Mouse (Mus musculus) CH12F3 (cell line): Measurements from ENCODE around the gene Tead1.
"Not testable (repeated sequence)": the region's sequence is repeated elsewhere in the genome, so short reads cannot be mapped to it uniquely, and the experiment has no call there.

Source experiments
- in situ Hi-C: fragments of 300-500 bp; cut with MboI; formaldehyde crosslinking; loops from 2 replicates; pipeline ENCODE4 v1.14.3; 2020; ENCODE audit warnings: low sequenced_read_pairs

Gene Tead1

GRCm38 (mm10) chr7:112901710-112902109, 222.6 kb downstream of the Tead1 start:
- in situ Hi-C loops, result no loop called here

GRCm38 (mm10) chr7:112906848-112907247, 227.7 kb downstream of the Tead1 start:
- in situ Hi-C loops, result no loop called here

GRCm38 (mm10) chr7:112907468-112907867, 228.3 kb downstream of the Tead1 start:
- in situ Hi-C loops, result no loop called here

GRCm38 (mm10) chr7:112909164-112909563, 230.0 kb downstream of the Tead1 start:
- in situ Hi-C loops, result no loop called here

GRCm38 (mm10) chr7:112912969-112913368, 233.9 kb downstream of the Tead1 start:
- in situ Hi-C loops, result no loop called here

- in situ Hi-C loops, result no loop called here
Measured at GRCm38 (mm10) chr7:112915571-112915970, 236.5 kb downstream of the Tead1 start.

- in situ Hi-C loops, result no loop called here
Measured at GRCm38 (mm10) chr7:112917613-112918278, 238.6 kb downstream of the Tead1 start.

- in situ Hi-C loops, result no loop called here
Measured at GRCm38 (mm10) chr7:112918279-112918991, 239.3 kb downstream of the Tead1 start.

GRCm38 (mm10) chr7:112919845-112920244, 240.7 kb downstream of the Tead1 start:
- in situ Hi-C loops, result loop anchor here (10.0 kb wide), 1 partner anchor 205 kb away; no protein-coding TSS in a partner anchor

GRCm38 (mm10) chr7:112922801-112923200, 243.7 kb downstream of the Tead1 start:
- in situ Hi-C loops, result loop anchor here (10.0 kb wide), 1 partner anchor 202 kb away; no protein-coding TSS in a partner anchor

GRCm38 (mm10) chr7:112923712-112924111, 244.6 kb downstream of the Tead1 start:
- in situ Hi-C loops, result loop anchor here (10.0 kb wide), 1 partner anchor 201 kb away; no protein-coding TSS in a partner anchor

GRCm38 (mm10) chr7:112930669-112931068, 251.6 kb downstream of the Tead1 start:
- in situ Hi-C loops, result no loop called here

- in situ Hi-C loops, result not testable (repeated sequence)
Measured at GRCm38 (mm10) chr7:112935876-112936275, 256.8 kb downstream of the Tead1 start.

- in situ Hi-C loops, result no loop called here
Measured at GRCm38 (mm10) chr7:112937089-112937488, 258.0 kb downstream of the Tead1 start.

GRCm38 (mm10) chr7:112938959-112939358, 259.8 kb downstream of the Tead1 start:
- in situ Hi-C loops, result no loop called here

- in situ Hi-C loops, result no loop called here
Measured at GRCm38 (mm10) chr7:112942567-112942966, 263.4 kb downstream of the Tead1 start.

GRCm38 (mm10) chr7:112943056-112943455, 263.9 kb downstream of the Tead1 start:
- in situ Hi-C loops, result no loop called here

GRCm38 (mm10) chr7:112946706-112947105, 267.6 kb downstream of the Tead1 start:
- in situ Hi-C loops, result no loop called here

- in situ Hi-C loops, result no loop called here
Measured at GRCm38 (mm10) chr7:112953777-112954291, 274.7 kb downstream of the Tead1 start, which contains the start of gene Rassf10. Gene Rassf10 (plus strand): TSS chr7:112953962.

GRCm38 (mm10) chr7:112954351-112955102, 275.4 kb downstream of the Tead1 start:
- in situ Hi-C loops, result no loop called here
